Mouse (Mus musculus) cortical plate, adult 2 months (tissue): ENCODE measurements around the gene Hoxc6. TPM values are rescaled to one million over a fixed set of nuclear protein-coding genes. Genes with fewer than 3 reads are reported as not detected.

Source experiments
- H3K27ac ChIP-seq: fragments of 200-500 bp; 2 replicates; pipeline ENCODE4 v1.5.1; 2012; ENCODE audit warnings: low read length, control low read depth, inconsistent platforms; ENCODE audit not compliant: insufficient read depth
- H3K4me1 ChIP-seq: fragments of 200-500 bp; 2 replicates; pipeline ENCODE4 v1.6.1; 2011; ENCODE audit warnings: low read length; ENCODE audit not compliant: control insufficient read depth, insufficient read depth
- H3K4me3 ChIP-seq: fragments of 200-500 bp; 2 replicates; pipeline ENCODE4 v1.5.1; 2011; ENCODE audit warnings: mild to moderate bottlenecking, low read length, control low read depth; ENCODE audit not compliant: insufficient read depth
- CTCF ChIP-seq: fragments of 200-500 bp; IDR thresholded peaks from 2 replicates; pipeline ENCODE4 v1.5.1; 2011; ENCODE audit warnings: mild to moderate bottlenecking, control low read depth, low read length; ENCODE audit not compliant: insufficient read depth; ENCODE audit errors: extremely low read depth
- POLR2A ChIP-seq: fragments of 200-500 bp; IDR thresholded peaks from 2 replicates; pipeline ENCODE4 v1.6.1; 2011; ENCODE audit warnings: mild to moderate bottlenecking, low read length, control low read depth; ENCODE audit not compliant: insufficient read depth; ENCODE audit errors: extremely low read depth
- polyA plus RNA-seq: library from polyadenylated mRNA; depleted of rRNA; stranded (reverse); fragments of >200 nt; gene quantifications from 2 replicates; pipeline ENCODE4 v1.2.3, GENCODE M21; 2012

Hoxc6 gene
- polyA plus RNA-seq, 1 experiment = not detected

DNA sequence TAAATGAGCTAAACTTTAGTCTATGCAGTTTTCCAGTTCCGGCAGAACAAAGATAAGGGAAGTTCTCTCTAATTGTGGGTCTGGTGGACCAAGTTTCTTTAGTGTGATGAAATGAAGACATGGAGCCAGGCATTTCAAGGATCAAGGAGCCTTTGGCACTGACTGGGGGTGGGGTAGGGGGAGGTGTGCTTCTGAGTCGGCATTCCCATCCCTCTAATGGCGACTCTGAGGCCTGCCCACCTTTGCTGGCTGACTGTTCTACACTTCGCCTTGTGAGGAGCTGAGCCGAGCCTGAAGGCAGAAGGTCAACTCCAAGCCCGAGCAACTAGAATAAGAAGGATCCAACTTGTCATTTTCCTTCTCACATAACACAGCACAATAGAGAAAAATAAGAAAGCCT, 36.3 kb upstream of the Hoxc6 start:
- no peak overlapping the region for H3K4me3 ChIP-seq
- TF ChIP-seq CTCF (no peak), POLR2A (no peak)
- H3K4me1 ChIP-seq = no peaks in the 10 kb centered on the region
- no peak overlapping the region for H3K27ac ChIP-seq

DNA sequence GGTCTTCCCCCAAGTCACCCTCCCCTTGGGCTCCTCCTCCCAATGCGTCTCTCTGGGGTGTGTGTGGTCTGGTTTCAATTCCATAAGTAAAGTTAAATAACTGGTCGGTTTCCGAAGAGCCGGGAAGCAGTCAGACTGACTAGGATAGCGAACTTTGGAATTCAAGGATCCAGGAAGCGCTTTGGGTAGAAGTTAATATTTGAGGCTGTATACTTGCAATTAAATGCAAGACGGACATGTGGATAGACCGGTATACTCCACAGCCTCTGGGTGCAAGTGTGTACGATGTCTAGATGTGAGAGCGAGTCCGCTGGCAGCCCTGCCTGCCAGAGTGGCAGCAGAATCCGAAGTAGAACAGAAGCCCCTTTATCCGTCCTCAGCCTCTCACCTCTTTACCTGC, 35.6 kb upstream of the Hoxc6 start:
- TF ChIP-seq POLR2A (no peak), CTCF (no peak)
- Histone ChIP-seq H3K4me3 (no peak overlapping the region), H3K27ac (no peak overlapping the region), H3K4me1 (no peaks in the 10 kb centered on the region)

DNA sequence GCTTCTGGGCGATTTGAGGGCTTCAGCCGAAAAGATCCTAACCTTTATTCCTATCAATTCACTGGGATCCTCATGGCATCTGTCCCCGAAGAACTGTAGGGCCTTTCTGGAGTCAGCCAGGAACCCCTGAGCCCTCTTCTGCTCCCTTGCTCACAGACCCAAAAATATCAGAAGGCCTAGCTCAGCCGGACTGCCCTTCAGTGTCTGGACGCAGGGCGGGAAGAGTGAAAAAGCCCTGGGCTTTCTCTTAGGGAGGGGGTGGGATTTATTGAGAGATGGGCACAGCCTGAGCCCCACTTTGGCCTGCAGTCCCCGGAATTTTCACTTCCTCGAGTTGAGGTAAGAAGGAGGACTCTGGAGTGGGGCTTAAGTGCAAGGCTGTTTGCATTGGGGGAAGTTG, 34.8 kb upstream of the Hoxc6 start:
- TF ChIP-seq POLR2A (no peak), CTCF (no peak)
- Histone ChIP-seq H3K27ac (no peak overlapping the region), H3K4me1 (no peaks in the 10 kb centered on the region), H3K4me3 (no peak overlapping the region)

DNA sequence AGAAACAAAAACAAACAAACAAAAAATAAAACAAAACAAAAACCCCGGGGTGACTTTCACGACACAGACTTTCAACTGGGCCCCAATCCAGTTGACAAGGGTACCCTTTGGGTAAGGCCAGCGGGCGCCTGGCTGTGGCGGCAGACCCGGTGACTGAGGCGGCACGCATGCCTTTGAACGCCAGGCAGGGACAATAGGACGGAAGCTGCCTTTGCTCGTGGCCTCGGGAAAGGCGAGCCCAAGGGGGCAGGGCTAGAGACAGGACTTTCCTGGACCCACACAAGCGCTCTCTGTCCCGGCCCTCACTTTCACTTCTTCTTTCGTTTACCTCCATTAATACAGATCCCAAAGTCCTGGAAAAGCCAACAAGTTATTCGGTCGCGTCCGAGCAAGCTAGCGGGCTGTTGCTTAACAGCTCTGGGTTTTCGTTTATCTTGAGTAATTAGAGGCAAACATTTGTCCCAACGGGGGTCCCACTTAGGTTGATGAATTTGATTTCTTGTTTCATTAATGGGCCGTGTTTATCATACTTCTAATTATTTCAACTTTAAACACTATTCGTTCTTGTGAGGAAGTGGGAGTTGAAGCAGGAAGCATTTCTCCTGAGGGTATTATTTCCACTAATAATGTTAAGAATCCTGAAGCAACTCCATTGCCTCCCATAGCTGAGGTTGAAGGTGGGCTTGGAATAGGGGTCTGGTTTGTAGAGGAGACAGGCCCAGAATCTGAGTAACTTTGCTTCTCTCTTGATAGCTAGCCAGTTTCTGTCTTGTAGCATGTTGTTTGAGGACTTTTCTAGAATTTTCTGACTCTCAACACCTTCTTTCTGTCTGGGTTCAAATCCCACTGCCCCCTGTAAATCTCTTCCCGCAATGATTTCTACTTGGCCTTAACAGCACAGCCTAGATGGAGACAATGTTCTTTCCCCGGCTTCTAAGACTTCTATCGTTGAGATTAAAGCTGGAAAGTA, 34.1 kb upstream of the Hoxc6 start:
- no peak for TF ChIP-seq CTCF
- TF ChIP-seq POLR2A = no peak
- Histone ChIP-seq H3K27ac (no peak overlapping the region), H3K4me1 (no peaks in the 10 kb centered on the region), H3K4me3 (no peak overlapping the region)

DNA sequence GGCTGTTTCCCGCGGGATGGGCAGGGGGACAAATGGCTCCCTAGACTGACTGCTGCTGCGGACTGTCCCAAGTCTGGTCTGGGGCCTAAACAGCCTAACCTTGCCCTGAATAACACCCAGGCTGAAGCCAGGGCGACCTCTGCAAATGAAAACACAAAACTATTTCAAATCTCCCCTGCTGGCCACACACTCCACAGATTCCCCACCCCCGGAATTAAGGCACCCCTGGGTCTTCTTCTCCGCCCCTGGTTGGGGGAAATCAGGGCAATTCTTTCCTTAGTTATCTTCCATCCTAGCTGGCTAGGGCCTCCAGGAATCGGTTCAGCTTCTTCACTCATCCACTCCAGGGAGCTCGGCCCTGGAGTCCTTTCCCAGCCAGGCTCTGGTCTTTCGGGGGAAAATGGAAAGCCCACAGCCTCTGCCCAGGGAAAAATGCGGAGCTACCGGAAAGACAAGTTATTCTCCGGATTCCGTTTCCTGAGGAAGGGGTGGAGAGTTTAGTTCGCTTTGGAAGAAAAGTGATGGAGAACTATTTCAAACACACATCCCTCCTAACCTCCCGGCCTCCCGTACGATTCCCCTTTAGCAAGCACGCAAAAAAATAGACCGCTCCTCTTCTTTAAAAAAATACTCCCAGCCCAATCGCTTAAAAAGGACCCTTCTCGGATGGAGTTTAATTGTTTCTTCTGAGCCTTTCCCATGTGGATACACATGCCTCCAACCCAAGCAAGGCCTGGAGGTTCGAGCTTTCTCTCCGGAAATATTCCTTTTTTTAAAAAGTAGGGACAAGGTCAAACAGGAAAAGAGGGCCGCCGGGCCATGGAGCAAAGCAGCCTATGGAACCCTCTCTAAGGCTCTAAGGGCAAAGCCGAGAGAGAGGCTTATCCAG, 32.8 kb upstream of the Hoxc6 start:
- TF ChIP-seq CTCF (no peak), POLR2A (no peak)
- Histone ChIP-seq H3K4me1 (no peaks in the 10 kb centered on the region), H3K27ac (no peak overlapping the region), H3K4me3 (no peak overlapping the region)

DNA sequence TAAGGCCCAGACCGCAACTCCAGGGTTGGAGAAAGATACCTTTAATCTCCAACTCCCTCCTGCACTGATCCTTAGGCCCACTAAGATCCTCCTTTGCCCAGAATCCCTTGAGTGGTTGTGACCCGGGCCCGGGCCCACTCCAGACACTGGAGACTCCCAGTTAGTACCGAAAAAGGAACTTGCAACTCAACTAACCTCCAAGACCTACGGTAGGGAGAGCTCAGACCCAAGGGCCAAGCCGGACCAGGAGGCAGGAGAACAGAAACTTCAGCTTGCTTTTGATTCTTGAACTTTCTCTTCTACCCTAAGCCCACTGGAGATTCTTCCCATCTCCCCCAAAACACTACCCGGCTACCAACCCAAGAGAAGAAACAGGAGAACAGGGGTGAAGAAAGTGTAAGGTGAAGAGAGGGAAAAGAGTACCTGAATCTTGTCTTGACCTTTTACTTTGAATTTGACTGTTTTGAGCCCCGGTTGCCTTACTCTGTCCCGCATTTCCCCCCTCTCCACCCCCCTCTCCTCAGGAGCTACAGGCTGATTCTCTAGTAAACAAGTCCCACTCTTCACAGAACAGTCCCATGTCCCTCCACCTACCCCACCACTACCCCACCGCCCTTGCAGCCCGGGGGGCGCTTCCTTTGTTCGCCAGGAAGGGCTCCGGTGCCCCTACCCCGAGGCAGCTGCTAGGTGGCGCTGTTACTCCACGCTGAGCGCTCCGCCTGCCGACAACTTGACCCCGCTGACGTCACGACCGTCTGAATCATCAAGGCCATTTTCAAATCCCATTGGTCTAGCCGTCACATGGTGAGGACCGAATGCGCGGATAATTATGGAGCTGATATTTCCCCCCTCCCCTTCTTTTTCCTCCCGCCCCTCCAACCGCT, 31.9 kb upstream of the Hoxc6 start:
- no peak overlapping the region for H3K4me3 ChIP-seq
- no peak for TF ChIP-seq CTCF

DNA sequence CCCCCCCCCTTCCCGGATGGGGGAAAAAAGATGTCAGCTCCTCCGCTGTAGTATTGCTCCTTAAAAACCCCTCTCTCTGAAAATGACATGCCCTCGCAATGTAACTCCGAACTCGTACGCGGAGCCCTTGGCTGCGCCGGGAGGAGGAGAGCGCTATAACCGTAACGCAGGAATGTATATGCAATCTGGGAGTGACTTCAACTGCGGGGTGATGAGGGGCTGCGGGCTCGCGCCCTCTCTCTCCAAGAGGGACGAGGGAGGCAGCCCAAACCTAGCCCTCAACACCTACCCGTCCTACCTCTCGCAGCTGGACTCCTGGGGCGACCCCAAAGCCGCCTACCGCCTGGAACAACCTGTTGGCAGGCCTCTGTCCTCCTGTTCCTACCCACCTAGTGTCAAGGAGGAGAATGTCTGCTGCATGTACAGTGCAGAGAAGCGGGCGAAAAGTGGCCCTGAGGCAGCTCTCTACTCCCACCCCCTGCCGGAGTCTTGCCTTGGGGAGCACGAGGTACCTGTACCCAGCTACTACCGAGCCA, 31.2 kb upstream of the Hoxc6 start, which contains the start of gene Hoxc10:
Hoxc10 (plus strand) TSS at position 21 of the 536 bp plus-strand sequence.
- TF ChIP-seq POLR2A (no peak), CTCF (no peak)
- H3K4me3 ChIP-seq = no peak within 1 kb of the TSS

More for the DNA sequence above, 31.9 kb upstream of the Hoxc6 start:
- Histone ChIP-seq H3K4me1 (no peaks in the 10 kb centered on the region), H3K27ac (no peak overlapping the region)

DNA sequence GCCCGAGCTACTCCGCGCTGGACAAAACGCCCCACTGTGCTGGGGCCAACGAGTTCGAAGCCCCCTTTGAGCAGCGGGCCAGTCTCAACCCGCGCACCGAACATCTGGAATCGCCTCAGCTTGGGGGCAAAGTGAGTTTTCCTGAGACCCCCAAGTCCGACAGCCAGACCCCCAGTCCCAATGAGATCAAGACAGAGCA, 30.8 kb upstream of the Hoxc6 start, which contains the start of gene Hoxc5:
Hoxc5 (plus strand) TSS at position 132 of the 199 bp plus-strand sequence.
- Histone ChIP-seq H3K27ac (no peak within 1 kb of the TSS), H3K4me1 (no peaks in the 10 kb centered on the region), H3K4me3 (no peak within 1 kb of the TSS)
- TF ChIP-seq POLR2A = no peak
- no peak for TF ChIP-seq CTCF

More for the DNA sequence above, 31.2 kb upstream of the Hoxc6 start, which contains the start of gene Hoxc10:
- no peaks in the 10 kb centered on the region for H3K4me1 ChIP-seq
- H3K27ac ChIP-seq = no peak within 1 kb of the TSS
